Mouse (Mus musculus) ES-E14 (cell line): Measurements from ENCODE around the gene Nup88.

Experiments used
- CHD2 ChIP-seq: IDR thresholded peaks from 2 replicates; pipeline ENCODE4 v1.6.1; 2014; ENCODE audit warnings: mild to moderate bottlenecking, low read depth, low read length, inconsistent platforms
- HCFC1 ChIP-seq: IDR thresholded peaks from 2 replicates; pipeline ENCODE4 v1.6.1; 2012; ENCODE audit warnings: low read length, inconsistent platforms, borderline replicate concordance; ENCODE audit not compliant: insufficient read depth
- MAFK ChIP-seq: IDR thresholded peaks from 2 replicates; pipeline ENCODE4 v1.6.1; 2014; ENCODE audit warnings: mild to moderate bottlenecking, low read depth, low read length, inconsistent platforms; ENCODE audit not compliant: insufficient read depth
- ZNF384 ChIP-seq: IDR thresholded peaks from 2 replicates; pipeline ENCODE4 v1.6.1; 2012; ENCODE audit warnings: low read depth, low read length, inconsistent platforms

- TF ChIP-seq ZNF384: no peak
- TF ChIP-seq HCFC1: no peak
- no peak for TF ChIP-seq CHD2
- TF ChIP-seq MAFK: no peak
Observed at GRCm38 (mm10) chr11:70975193-70975592, 5.4 kb upstream of the Nup88 start.
